Mouse (Mus musculus) fibroblast of lung, adult 2 months (primary cell): Measurements from ENCODE around the gene Lancl3.
A peak's percentile ranks its signal among the peaks of the same experiment; 100 is the strongest.

Experiments
- DNase-seq: peaks from one replicate; pipeline ENCODE4 v3.0.0-alpha.2; 2011; ENCODE audit warnings: low read depth

The Lancl3 gene

DNA sequence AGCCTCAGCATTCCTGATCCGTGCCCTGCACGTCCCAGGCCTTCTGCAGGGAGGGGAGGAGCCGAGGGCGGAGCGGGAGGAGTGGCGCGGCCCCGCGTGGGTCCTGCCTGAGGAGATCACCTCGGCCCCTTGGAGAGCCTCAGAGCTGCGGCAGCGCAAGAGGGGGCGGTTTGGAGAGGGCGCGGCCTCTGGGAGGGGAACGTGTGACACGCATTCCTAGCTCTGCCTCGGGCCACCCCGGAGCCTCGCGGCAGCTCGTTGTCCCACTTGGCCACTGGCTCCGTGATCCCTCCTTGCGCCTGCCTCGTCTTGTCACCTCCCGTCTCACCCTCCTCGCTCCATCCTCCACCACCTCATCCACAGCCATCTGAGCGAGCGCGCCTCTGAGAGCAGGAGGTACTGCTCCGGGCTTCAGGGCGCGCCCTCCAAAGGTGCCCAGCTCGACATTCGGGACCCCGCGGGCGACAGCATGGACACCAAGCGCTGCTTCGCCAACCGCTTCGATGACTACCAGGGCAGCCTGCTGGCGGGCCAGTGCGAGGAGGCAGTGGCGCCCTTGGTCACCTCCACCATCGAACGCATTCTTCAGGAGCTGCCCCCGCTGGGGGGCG, at the start of gene Lancl3:
TSS of gene Lancl3 (plus strand) at position 142 of the 611 bp plus-strand sequence.
- DNase-seq: no peak

DNA sequence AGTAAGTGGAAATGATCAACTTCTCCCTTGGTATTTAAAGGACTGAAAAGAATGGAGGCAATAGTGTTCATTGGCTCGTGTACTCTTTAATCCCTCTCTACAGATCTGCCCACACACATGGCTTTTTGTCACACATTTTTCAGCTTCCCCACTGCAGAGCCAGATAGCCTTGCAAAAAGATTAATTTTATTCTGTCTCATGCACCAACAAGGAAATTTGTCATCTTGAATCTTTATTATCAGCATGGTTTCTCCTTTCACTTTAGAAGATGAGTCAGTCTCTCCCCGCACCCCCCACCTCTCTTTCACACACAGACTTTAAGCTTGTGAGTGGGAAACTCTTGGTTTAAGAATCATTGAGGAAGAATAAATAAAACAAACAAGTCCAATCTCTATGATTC, 20.7 kb upstream of the Lancl3 start:
- DNase-seq: no peak

DNA sequence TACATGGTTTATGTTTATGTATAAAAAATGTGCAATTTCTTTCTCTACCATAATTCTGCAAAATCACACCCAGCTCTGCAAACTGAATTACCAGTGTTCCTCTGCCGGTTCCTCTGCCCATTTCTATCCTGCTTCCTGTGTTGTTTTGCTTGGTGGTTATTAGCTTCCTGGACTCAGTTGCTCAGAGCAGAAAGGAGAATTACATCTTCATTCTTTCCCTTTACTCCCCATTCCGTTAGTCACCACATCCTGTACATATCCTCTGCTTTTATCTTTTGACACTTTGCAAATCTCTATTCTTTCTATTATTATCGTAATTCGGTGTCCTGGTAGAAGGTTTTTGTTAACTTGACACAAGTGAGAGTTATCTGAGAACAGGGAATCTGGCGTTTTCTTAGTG, 18.1 kb upstream of the Lancl3 start:
- no peak for DNase-seq

DNA sequence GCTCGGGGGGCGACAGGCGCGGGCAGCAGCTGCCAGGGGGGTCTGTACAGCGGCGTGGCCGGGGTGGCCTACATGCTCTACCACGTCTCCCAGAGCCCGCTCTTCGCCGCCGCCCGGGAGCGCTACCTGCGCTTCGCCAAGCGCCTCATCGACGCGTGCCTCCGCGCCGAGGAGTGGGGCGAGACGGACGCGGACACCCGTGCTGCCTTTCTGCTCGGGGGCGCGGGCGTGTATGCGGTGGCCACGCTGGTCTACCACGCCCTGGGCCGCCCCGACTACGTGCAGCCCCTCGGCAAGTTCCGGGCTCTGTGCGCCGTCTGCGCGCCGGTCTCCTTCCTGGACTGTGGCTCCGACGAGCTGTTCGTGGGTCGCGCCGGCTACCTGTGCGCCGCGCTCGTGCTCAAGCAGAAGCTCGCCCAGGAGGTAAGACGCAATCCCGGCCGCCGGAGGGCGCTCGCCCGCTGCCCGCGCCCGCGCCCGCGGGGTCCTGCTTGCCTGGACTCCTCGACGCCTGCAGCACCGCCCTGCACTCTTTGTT, 747 bp downstream of the Lancl3 start:
- DNase-seq: no peak

DNA sequence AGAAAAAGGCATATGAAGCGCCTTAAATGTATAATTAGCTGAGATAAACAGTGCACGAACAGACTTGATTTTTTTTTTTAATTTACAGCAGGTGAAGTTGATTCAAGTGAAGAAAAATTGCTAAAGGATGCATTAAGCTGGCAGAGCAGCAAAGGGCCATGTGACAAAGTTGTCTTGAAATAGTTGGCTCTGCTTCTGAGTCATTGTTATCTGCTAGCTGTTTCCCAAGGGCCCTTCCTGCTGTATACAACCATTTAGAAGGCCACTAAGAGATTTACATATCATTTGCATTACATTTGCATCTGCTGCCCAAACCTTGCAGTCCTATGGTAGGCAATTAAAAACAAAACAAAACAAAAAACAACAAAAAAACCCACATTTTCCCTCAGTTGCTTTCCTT, 2.3 kb downstream of the Lancl3 start:
- no peak for DNase-seq

DNA sequence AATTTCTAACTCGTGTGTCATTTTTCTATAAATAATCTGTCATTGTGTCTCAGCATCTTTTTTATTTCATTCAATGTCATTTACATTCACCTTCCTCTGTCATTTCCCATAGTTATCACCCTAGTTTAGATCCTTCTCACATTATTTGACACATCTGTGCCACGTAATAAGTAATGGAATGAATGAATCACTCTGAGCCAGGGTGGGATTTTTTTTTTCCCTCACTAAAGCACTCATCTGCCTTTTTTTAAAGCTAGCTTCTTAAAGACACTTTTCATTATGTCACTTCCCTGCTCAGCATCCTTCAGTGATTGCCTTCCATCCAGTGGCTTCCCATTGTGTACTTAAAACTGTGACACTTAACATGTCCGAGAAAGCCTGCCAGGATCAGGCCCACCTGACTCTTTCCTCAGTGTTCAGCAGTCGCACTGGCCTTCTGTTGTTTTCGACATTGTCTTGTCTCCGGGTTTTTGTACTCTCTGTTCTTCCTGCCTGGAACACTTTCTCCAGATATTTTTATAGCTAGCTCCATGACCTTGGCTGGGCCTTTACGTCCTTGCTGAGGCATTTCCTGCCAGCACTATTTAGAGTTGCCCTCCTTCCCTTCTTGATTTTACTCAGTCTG, 3.2 kb downstream of the Lancl3 start:
- no peak for DNase-seq

DNA sequence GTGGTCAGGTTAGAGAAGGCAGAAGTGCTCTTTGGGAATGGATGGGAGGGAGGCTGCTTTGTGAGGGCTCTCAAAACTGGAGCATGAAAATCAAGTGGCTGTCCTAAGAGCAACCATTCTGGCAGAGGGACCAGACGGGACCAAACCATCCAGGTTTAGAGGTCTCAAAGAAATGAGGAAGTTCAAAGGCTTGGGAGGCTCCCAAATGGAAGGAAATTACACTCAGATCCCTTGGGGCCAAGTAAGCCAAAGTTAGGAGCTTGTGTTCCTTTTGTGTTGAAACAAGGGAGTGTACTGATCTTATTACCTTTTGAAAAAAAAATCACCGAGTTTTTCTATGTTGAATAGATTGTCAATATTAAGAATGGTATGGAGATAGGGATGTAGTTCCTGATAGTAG, 5.4 kb downstream of the Lancl3 start:
- DNase-seq: no peak

DNA sequence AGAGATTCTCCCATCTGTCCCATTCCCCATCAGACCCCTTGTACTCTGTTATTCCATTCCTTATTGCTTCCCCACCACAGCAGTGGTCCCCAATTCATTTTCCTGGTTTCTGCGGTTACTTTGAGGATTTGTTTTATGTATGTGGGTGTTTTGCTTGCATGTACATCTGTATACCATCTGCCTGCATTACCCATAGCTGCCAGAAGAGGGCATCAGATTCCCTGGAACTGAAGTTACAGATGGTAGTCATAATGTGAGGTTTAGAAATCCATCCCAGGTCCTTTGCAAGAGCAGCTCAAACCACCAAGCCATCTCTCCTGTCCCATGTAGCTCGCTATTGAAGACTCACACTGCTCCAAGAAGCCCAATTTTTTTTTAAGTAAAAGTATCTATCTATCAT, 16.5 kb downstream of the Lancl3 start:
- DNase-seq: no peak

DNA sequence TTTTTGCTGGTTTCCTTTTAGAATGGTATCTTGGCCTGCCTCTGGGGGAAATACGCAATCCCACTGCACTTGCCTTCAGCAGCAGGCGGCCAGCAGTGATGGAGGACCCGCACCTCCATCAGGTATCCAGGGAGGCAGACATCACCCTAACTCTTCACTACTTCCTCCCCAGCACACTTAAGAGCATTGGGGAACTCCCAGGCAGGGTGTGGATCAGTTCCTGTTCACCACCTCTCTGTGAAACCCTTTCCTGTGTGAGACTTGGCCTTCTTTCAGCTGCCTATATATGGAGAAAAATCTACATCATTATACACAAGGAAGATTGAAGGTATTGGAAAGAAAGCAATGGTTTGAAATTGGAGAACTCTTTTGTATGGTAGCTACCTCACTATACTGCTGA, 19.9 kb downstream of the Lancl3 start:
- no peak for DNase-seq

DNA sequence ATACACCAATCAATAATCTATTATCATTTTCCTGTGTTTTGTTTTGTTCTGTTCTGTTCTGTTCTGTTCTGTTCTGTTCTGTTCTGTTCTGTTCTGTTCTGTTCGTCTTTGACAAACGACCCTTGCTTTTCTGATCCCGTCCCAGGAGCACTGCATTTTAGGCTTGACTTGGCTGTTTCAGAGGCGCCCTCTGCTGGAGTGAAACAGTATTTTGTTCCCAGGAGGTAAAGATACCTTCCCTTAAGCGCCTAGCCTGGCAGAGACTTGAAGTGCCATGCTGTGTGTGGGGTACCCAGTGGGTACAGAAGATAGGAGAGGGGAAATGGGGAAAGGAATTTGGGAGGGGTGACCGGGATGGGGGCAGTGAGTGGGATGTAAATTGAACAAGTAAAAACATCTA, 21.5 kb downstream of the Lancl3 start:
- DNase-seq: no peak

DNA sequence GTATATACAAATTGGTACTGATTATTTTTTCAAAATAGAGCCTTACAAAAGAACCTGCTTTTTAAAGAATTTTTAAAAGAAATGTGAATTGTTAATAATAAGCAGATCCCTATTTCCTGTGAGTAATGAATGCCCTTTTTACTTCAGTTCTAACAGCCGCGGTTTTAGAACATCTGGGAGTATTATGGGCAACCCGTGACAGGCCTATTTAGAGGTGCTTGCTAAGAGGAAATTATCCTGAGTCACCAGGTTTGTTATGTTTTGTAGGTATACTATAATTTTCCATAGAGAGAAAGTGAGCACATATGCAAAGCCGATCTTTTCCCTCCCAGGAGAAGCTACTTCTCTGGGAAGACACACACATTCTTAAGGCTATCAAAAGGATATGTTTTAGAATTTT, 22.0 kb downstream of the Lancl3 start:
- DNase-seq: no peak

DNA sequence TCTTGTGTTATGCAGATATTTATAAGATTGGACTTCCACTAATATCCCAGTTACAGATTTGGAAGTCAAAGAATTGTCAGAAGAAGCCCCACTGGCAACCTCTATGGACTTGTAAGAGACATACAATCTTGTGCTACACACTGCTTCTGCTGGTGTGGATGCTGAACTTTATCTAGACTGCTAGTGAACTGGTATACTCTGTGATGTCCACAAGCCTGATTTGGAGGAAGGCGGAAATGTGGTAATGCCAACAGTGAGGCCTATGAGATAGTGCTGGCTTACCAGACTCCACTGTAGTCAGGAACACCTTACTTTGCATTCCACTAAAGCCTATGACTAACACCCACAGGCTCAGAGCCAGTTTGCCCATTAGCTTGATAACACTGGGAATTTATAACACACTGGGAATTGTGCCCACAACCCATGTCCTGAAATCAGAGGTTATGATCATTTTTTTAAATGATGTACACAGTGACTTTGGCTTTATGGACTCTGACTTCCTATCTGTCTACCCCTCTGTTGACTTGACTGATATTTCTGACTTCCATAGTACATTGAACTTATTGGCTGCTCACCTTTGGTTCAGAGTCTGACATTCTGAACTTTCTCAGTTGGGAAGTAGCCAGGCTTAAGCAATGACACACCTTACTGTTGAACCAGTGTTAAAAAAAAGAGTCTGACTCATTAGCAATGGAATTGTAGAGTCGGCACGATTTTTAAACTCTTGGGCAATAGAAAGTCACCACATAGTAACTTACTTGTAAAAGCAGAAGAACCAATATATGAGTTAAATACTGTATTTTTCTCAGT, 22.9 kb downstream of the Lancl3 start:
- DNase-seq: peak; percentile 63

DNA sequence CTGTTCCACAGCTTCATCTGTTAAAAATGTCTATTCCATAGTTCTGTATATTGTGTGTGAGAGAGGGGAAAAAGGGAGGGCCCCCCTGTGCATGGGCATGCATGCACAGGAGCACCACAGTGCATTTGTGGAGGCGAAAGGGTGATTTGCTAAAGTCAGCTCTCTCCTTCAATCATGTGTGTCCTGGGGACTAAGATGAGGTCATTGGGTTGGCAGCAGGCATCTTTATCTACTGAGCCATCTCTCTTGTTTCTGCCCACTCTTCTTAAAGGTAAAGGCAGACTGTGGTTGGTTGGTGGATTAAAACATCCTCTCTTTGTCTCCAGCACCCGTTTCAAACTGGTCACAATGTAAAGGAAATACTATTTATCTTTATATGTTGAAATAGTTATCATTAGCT, 27.4 kb downstream of the Lancl3 start:
- no peak for DNase-seq

DNA sequence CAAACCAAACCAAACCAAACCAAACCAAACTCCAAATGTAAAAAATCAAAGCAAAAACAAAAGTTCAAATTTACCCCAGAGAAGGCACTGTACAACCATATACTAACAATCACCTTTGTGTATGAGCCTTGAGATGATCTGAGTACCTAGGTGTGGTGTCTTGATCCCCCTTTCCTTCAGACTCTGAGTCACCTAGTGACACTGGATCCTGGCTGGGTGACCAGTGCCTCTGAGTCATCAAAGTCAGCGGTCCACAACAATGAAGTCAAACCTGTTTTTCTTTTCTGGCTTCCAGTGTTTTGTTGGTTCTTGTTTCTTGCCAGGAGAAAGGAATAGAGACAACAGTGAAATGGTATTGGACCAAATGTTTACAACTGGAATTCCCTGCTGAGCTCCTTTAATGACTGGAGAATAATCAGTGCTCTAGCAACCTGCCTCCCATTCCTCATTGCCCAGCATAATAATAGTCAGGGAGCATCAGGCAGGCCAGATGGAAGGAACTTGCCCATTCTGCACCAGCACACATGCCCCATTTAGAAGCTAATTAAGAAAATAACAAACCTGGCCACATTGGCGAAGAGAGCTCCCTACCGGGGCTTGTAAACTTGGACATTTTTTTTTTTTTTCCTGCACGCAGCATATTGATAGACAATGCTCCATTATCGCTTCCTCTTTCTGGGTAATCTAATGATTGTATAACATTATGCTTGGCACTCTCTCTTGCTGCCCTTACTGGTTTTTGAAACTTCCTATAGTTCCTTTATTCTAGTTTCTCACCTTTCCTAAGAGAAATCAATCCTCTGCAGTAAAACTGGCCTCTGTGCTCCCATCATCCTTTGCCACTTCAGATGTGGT, 41.3 kb downstream of the Lancl3 start:
- DNase-seq: no peak

DNA sequence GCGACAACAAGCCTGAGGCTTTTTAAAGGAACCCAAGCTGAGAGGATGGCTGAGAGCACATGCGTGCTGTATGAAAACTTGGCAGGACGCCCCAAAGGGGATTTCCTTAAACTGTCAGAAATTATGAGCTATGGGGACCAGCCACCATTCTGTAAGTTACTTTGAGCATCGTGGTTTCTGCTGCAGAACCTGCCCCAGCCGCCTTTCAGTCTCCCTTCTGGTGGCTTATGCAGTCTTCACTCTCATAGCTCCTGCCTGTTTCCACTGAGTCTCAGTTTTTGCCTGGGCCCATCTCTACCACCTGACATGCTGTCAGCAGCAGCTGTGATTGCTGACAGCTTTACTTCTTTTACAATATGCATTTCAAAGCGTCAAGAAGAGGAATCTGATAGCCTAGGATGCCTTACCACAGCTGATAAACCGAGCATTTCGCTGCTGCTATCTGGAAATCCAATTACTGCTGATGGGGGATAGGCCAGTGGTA, 43.7 kb downstream of the Lancl3 start:
- no peak for DNase-seq

DNA sequence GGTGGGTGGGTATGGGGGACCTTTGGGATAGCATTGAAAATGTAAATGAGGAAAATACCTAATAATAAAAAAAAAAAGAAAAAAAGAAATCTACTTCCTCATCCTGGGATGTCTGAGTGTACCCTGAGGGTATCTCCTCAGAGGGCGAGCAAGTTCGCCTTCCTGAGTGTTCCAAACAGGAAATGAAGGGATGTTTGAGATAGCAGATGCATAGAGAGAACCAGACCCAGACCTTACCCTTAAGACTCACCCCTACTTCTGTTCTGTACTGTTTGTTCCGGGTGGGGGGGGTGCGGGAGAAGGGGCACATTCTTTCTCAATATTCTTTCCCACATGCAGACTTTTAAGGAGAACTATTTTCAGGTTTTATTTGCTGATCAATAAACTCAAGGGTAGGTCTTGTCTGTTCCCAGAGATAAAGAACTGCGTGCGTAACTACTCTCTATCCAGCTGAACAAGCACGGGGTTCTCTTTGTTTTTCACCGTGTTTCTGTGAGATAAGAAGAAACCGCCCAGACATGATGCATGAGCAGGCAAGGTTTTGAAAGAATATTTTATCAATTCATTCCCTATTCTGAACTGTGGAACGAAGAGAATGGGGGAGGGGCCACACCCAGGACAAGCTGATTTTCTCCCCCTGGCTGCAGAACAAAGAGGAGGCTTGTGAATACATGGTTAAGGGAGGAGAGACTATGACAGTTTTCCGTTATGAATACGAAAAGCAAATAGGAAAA, 45.1 kb downstream of the Lancl3 start:
- no peak for DNase-seq

DNA sequence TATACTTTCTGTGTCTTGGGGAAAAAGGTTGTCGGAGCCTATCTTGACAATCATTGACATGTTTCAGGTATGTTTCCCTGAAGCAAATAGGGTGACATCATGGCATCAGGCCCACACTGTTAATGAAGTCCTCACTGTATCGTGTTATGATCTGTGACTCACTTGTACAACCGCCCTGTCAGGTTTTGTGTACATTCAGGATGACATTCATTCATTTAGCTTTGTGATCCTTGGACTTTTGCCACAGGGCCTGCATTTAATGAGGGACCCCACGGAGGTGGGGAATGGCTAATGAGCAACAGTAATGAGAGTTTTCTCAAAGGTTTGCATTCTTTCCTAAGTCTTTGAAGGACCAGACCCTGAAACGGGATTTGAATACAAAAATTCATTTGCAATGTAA, 49.2 kb downstream of the Lancl3 start:
- no peak for DNase-seq

DNA sequence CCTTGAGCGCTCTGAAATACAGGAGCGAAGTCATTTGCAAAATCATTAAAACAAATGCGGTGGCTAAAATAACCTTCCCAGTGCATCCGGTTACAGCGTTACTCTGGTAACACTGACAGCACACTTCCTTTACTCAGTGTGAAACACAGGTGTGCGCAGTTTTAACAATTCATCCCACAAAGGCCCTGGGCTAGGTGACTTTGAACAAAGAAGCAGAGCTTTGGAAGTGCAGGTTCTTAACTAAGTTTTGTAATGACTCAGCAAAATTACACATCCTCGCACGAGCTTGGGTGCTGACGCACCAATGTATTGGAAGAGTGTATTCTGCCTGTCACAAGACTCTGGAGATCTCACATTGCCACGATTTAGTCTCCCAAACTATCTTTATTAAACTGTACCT, 54.3 kb downstream of the Lancl3 start:
- DNase-seq: no peak

DNA sequence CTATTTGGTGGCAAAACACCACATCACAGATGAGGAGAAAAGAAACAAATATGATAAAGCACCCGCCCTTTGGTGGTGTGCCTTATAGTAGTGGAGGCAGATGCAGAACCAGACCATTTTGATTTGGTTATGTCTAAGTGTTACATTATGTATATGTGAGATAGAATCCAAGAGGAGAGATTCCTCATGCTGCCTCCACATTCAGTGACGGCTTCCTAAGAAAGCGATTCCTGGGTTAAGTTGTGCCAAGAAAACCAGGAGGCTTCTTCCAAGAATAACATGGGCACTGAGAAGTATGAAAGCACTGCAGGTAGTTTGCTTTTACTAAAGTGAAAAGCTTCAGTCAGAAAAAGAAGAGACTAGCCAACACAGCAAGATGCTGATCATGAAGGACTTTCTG, 55.2 kb downstream of the Lancl3 start:
- DNase-seq: no peak

DNA sequence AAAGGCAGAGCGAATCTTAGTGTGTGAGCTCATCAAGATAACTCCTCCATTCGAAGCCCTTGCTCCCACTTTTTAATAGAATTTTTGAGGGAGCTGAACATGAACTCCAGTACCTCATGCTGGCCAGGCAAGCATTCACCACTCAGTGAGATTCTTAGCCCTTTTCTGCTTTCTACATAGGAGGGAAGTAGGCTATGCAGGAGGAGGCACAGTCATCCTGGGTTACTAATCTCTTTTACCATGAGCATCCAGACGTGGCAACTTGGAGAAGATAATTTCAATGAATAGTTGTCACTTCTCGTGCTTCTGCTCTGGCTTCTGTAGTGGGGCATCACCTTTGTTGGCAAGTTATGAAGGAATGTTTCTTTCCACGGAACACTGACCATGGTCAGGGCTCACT, 57.1 kb downstream of the Lancl3 start, which contains the start of gene Gm14862:
TSS of gene Gm14862 (minus strand) at position 134 of the 400 bp plus-strand sequence.
- DNase-seq: no peak

DNA sequence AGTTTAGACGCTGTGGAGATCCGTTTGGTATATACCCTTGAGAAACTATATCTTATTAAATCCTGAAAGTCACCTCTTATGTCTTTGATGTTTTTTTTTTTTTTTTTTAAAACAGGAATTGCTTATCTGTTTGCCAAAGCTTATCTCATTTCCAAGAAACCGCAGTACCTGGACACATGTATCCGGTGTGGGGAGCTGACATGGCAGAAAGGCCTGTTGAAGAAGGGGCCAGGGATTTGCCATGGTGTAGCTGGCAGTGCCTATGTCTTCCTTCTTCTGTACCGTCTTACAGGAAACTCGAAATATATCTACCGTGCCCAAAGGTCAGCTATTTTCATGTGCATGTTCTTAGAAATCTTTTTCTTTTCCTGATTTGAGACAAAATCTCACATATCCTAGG, 58.1 kb downstream of the Lancl3 start:
- no peak for DNase-seq
